Mouse (Mus musculus) kidney, embryonic 14.5 days (tissue): ENCODE results near the gene D7Ertd443e. TPM values are rescaled to one million over a fixed set of nuclear protein-coding genes. Genes with fewer than 3 reads are reported as not detected.

Experiments used
- ATAC-seq: fragments of 200-750 bp; cut with Nextera tagmentation; 2 replicates; pipeline ENCODE4 v1.8.0; 2017; ENCODE audit warnings: moderate number of reproducible peaks, mild to moderate bottlenecking, moderate TSS enrichment, moderate library complexity; ENCODE audit not compliant: low FRiP score, low TSS enrichment
- H3K27ac ChIP-seq: fragments of 300-500 bp; sonication (generic); 2 replicates; pipeline ENCODE4 v1.5.1; 2014; ENCODE audit warnings: low read depth, mild to moderate bottlenecking, low read length, moderate library complexity, mixed read lengths
- H3K27me3 ChIP-seq: fragments of 300-500 bp; sonication (generic); 2 replicates; pipeline ENCODE4 v1.6.1; 2014; ENCODE audit warnings: mild to moderate bottlenecking, low read length; ENCODE audit not compliant: control insufficient read depth, insufficient read depth
- H3K36me3 ChIP-seq: fragments of 300-500 bp; sonication (generic); 2 replicates; pipeline ENCODE4 v1.6.1; 2014; ENCODE audit warnings: low read length, mixed read lengths; ENCODE audit not compliant: control insufficient read depth, insufficient read depth
- H3K4me1 ChIP-seq: fragments of 300-500 bp; sonication (generic); 2 replicates; pipeline ENCODE4 v1.6.1; 2014; ENCODE audit warnings: low read length, mixed read lengths; ENCODE audit not compliant: control insufficient read depth, insufficient read depth
- H3K4me2 ChIP-seq: fragments of 300-500 bp; sonication (generic); replicated peaks from 2 replicates; pipeline ENCODE4 v1.6.1; 2014; ENCODE audit warnings: low read depth, mild to moderate bottlenecking, low read length
- H3K4me3 ChIP-seq: fragments of 300-500 bp; sonication (generic); 2 replicates; pipeline ENCODE4 v1.5.1; 2014; ENCODE audit warnings: mild to moderate bottlenecking, low read length
- H3K9ac ChIP-seq: fragments of 300-500 bp; sonication (generic); 2 replicates; pipeline ENCODE4 v1.6.1; 2014; ENCODE audit warnings: low read depth, mild to moderate bottlenecking, low read length, moderate library complexity
- H3K9me3 ChIP-seq: fragments of 300-500 bp; sonication (generic); 2 replicates; pipeline ENCODE4 v1.6.1; 2016; ENCODE audit warnings: low read length; ENCODE audit not compliant: control insufficient read depth
- WGBS: fragments of 180-500 bp; shearing (Covaris S2); extraction: QIAGEN DNeasy Blood & Tissue Kit; methylation state at CpG from one replicate; pipeline ENCODE4 v1.1.7; 2014; 5-methylcytosine and 5-hydroxymethylcytosine counted together
- polyA plus RNA-seq: library from polyadenylated mRNA; unstranded; fragments of >200 nt; fragmentation: Nextera tagmentation; extraction: Ambion mirVana; gene quantifications from 2 replicates; pipeline ENCODE4 v1.2.1, GENCODE M21; 2014

Gene D7Ertd443e
- polyA plus RNA-seq, 1 experiment from 2014 or later = 0.32 TPM

DNA sequence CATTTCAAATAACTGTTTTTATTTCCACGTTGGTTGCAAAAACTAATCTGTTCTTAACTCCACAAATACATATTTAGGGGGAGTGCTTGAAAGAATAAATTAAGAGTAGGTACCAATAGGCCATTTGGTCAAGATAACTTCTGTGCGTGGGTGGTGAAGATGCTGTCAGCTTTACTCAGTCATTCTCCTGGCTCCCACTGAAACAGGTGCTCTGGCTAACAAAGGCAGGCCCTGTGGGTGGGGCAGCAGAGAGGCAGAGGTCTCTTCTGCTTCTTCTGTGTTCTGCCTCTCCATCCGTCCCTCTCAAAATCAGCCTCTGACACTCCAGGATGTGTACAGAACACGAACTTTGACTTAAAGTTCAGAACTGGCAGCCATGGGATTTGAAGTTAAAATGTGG lies 119.7 kb downstream of the D7Ertd443e start:
- no peak for ATAC-seq
- H3K27me3 ChIP-seq = no peaks in the 10 kb centered on the region
- H3K4me1 ChIP-seq = no peaks in the 10 kb centered on the region
- no peak overlapping the region for H3K9ac ChIP-seq
- H3K4me3 ChIP-seq = no peak overlapping the region
- H3K36me3 ChIP-seq = no peaks in the 10 kb centered on the region
- no peak overlapping the region for H3K27ac ChIP-seq
- H3K4me2 ChIP-seq = no peak overlapping the region
- WGBS = 79% methylated on average over 4 of the region's 4 CpGs
- no peaks in the 10 kb centered on the region for H3K9me3 ChIP-seq

GRCm38 (mm10) chr7:134263146-134263906 lies 122.1 kb downstream of the D7Ertd443e start:
- H3K9ac ChIP-seq = no peak overlapping the region
- peak; percentile 83 for ATAC-seq
- H3K27ac ChIP-seq = no peak overlapping the region
- H3K4me2 ChIP-seq = no peak overlapping the region
- H3K4me3 ChIP-seq = no peak overlapping the region
- 41% methylated on average over 4 of the region's 4 CpGs for WGBS
- no peaks in the 10 kb centered on the region for H3K9me3 ChIP-seq
- H3K4me1 ChIP-seq = no peaks in the 10 kb centered on the region
- no peaks in the 10 kb centered on the region for H3K27me3 ChIP-seq
- no peaks in the 10 kb centered on the region for H3K36me3 ChIP-seq

DNA sequence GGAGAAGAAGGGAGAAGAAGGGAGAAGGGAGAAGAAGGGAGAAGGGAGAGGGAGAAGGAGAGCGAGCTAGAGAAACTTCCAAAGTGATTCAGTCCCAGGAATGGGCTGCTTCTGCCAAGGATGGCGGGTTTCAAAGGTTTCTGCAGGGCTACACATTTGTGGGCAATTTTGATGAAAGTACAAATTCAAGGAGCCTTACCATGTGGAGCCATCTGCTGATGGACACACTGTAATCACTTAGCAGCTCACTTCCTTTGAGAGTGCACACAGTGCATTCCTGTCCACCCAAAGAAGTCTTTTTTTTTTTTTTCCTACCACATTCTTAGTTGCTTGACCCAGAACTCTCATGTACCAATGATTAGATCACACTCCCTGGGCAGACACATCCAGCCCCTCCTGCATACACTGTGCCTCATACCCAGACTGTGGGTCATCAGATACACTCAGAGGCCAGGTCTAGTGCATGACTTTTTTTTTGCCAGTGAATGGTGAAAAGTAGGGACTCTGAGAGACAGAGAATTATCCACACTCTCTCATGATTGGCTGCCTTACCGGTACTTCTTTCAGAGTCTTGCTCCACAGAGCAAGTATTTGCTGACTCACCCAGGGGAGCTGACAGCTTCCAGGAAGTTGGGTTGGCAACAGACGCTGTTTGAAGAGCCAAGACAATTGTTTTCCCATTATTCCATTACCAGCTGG lies 124.3 kb downstream of the D7Ertd443e start:
- peak; percentile 39; the same call in 1 of the 2 replicates for ATAC-seq
- 52% methylated on average over 4 of the region's 4 CpGs for WGBS
- no peaks in the 10 kb centered on the region for H3K27me3 ChIP-seq
- H3K4me3 ChIP-seq = no peak overlapping the region
- no peak overlapping the region for H3K4me2 ChIP-seq
- H3K36me3 ChIP-seq = no peaks in the 10 kb centered on the region
- no peak overlapping the region for H3K9ac ChIP-seq
- H3K27ac ChIP-seq = no peak overlapping the region
- no peaks in the 10 kb centered on the region for H3K9me3 ChIP-seq
- no peaks in the 10 kb centered on the region for H3K4me1 ChIP-seq

- Histone ChIP-seq H3K4me1 (no peaks in the 10 kb centered on the region), H3K9me3 (no peaks in the 10 kb centered on the region), H3K4me3 (no peak overlapping the region), H3K4me2 (no peak overlapping the region), H3K9ac (no peak overlapping the region), H3K27ac (no peak overlapping the region), H3K27me3 (no peaks in the 10 kb centered on the region), H3K36me3 (no peaks in the 10 kb centered on the region)
- ATAC-seq = no peak
- 71% methylated on average over 7 of the region's 7 CpGs for WGBS
Measured at GRCm38 (mm10) chr7:134250273-134250870, 135.1 kb downstream of the D7Ertd443e start.

GRCm38 (mm10) chr7:134248041-134248440 lies 137.4 kb downstream of the D7Ertd443e start:
- Histone ChIP-seq H3K36me3 (no peaks in the 10 kb centered on the region), H3K27ac (no peak overlapping the region), H3K9ac (no peak overlapping the region), H3K27me3 (no peaks in the 10 kb centered on the region), H3K4me2 (no peak overlapping the region), H3K4me1 (no peaks in the 10 kb centered on the region), H3K4me3 (no peak overlapping the region), H3K9me3 (no peaks in the 10 kb centered on the region)
- no peak for ATAC-seq
- WGBS = 96% methylated on average over 2 of the region's 2 CpGs

DNA sequence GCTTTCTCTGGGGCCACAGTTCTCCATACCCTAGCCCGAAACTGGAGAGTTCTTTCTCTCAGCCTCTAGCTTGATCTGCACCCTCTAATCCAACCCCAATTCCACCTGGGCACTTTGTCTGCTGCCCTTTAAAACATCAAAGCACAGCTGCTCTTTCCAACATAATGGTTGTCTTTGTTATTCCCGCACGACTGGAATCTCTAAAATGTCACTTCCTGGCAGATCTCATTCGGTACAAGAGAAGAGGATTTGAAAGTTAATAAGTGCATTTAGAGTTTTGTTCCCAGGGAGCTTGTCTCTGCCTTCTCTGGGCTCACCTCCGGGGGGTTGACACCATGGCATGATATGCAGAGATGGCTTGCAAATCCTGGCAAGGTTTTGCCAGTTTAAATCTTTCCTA lies 138.8 kb downstream of the D7Ertd443e start:
- 40% methylated on average over 5 of the region's 5 CpGs for WGBS
- no peaks in the 10 kb centered on the region for H3K27me3 ChIP-seq
- no peak overlapping the region for H3K27ac ChIP-seq
- no peaks in the 10 kb centered on the region for H3K9me3 ChIP-seq
- no peak overlapping the region for H3K4me2 ChIP-seq
- no peaks in the 10 kb centered on the region for H3K36me3 ChIP-seq
- H3K4me3 ChIP-seq = no peak overlapping the region
- no peak for ATAC-seq
- H3K4me1 ChIP-seq = no peaks in the 10 kb centered on the region
- H3K9ac ChIP-seq = no peak overlapping the region

DNA sequence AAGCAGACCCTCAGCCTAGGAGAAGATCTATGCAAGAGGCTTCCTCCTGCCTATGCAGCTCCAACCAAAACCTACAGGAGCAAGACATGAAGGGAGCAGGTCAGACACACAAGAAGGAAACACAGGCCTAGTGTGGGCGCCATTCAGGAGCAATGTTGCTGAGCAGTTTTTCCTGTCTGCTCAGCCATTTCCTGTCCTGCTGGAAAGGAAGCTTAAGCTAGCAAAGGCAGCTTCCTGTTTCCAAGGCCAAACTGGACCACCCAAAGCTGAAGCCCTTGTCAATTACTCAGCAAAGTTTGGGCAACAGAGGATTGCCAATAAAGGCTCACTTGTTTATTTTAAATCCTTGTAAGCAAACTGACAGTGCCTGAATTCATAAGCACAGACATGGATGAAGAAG lies 142.7 kb downstream of the D7Ertd443e start:
- ATAC-seq = no peak
- no peak overlapping the region for H3K9ac ChIP-seq
- no peak overlapping the region for H3K4me3 ChIP-seq
- no peaks in the 10 kb centered on the region for H3K36me3 ChIP-seq
- H3K27ac ChIP-seq = no peak overlapping the region
- H3K4me2 ChIP-seq = no peak overlapping the region
- H3K27me3 ChIP-seq = no peaks in the 10 kb centered on the region
- 0 out of 2 replicates have a peak, but pooled peaks cover 3% of the 10 kb centered on the region for H3K9me3 ChIP-seq
- H3K4me1 ChIP-seq = no peaks in the 10 kb centered on the region
- 80% methylated on average over 1 of the region's 1 CpGs for WGBS

DNA sequence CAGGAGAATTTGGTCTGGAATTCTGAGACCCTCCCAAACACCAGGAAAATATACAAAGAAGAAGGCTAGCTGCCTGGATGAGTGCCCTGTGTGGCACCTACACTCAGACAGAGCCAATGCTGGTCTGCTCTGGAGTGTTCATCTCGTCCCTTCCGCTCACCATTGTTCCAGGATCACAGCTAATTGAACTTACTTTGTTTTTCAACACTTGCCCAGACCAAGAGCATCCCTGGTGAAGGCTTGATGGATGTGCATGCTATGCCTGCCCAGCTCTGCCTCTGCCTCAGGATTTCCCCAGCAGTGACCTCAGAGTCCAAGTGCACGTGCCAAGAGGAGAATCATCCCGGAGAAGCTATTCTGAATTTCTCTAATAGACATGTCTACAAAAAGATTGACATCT lies 144.2 kb downstream of the D7Ertd443e start:
- no peak overlapping the region for H3K9ac ChIP-seq
- 0 out of 2 replicates have a peak, but pooled peaks cover 3% of the 10 kb centered on the region for H3K9me3 ChIP-seq
- no peak overlapping the region for H3K4me2 ChIP-seq
- H3K27ac ChIP-seq = no peak overlapping the region
- no peaks in the 10 kb centered on the region for H3K4me1 ChIP-seq
- no peak overlapping the region for H3K4me3 ChIP-seq
- H3K36me3 ChIP-seq = no peaks in the 10 kb centered on the region
- H3K27me3 ChIP-seq = no peaks in the 10 kb centered on the region
- 81% methylated on average over 4 of the region's 4 CpGs for WGBS
- ATAC-seq = no peak

GRCm38 (mm10) chr7:134240579-134240978 lies 144.9 kb downstream of the D7Ertd443e start:
- no peaks in the 10 kb centered on the region for H3K27me3 ChIP-seq
- H3K4me3 ChIP-seq = no peak overlapping the region
- H3K27ac ChIP-seq = no peak overlapping the region
- H3K4me2 ChIP-seq = no peak overlapping the region
- H3K9ac ChIP-seq = no peak overlapping the region
- 0 out of 2 replicates have a peak, but pooled peaks cover 3% of the 10 kb centered on the region for H3K9me3 ChIP-seq
- H3K4me1 ChIP-seq = no peaks in the 10 kb centered on the region
- 92% methylated on average over 1 of the region's 1 CpGs for WGBS
- ATAC-seq = no peak
- H3K36me3 ChIP-seq = no peaks in the 10 kb centered on the region
